Mouse (Mus musculus) cortical plate, adult 2 months (tissue): ENCODE results near the gene Hba-x.

ENCODE experiments used
- CTCF ChIP-seq: fragments of 200-500 bp; IDR thresholded peaks from 2 replicates; pipeline ENCODE4 v1.5.1; 2011; ENCODE audit warnings: mild to moderate bottlenecking, control low read depth, low read length; ENCODE audit not compliant: insufficient read depth; ENCODE audit errors: extremely low read depth
- POLR2A ChIP-seq: fragments of 200-500 bp; IDR thresholded peaks from 2 replicates; pipeline ENCODE4 v1.6.1; 2011; ENCODE audit warnings: mild to moderate bottlenecking, low read length, control low read depth; ENCODE audit not compliant: insufficient read depth; ENCODE audit errors: extremely low read depth

DNA sequence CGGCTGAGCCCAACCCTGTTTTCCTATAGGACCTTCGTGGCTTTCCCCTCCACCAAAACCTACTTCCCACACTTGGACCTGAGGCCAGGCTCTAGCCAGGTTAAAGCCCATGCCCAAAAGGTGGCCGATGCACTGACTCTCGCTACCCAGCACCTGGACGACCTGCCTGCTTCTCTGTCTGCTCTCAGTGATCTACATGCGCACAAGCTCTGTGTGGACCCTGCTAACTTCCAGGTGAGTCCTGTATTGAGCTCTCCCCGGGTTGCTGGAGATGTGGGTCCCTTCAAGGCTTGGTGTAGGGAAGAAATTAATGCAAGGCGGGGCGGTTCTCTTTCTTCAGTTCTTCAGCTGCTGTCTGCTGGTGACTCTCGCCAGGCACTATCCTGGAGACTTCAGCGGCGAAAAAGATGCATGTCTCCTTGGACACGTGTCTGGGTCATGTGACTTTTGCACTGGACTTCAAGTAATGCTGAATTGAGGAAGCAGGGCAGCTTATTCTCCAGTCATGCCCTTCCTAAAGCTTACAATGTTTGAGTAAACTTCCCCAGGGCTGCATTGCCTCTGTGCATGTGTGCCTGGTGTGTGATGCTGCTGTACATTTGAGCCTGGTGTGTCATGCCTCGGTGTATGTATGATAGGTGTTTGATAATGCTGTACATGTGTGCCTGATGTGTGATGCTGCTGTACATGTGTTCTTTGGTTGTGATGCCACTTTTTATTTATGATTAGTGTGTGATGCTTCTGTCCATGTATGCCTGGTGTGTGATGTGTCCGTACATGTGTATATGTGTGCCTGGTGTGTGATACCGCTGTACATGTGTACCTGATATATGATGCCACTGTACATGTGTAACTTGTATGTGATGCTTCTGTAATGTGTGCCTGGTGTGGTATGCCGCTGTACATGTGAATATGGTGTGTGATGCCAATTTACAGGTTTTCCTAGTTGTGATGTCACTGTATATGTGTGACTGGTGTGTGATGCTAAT, 24.4 kb downstream of the Hba-x start:
- TF ChIP-seq CTCF (no peak), POLR2A (no peak)
